Mouse (Mus musculus) CH12.LX (cell line): Measurements from ENCODE around the gene Rpp25.

Experiments used
- CHD1 ChIP-seq: IDR thresholded peaks from 2 replicates; pipeline ENCODE4 v1.6.1; 2012; ENCODE audit warnings: low read depth, low read length, improper control_type of control experiment, inconsistent platforms
- CTCF ChIP-seq, 2 experiments: IDR thresholded peaks in 1 of 2; conservative IDR thresholded peaks in 1 of 2; 2 replicates each; pipeline ENCODE4 v1.5.1; 2011 to 2012; ENCODE audit warnings: low read depth in 2 of 2, low read length in 2 of 2, improper control_type of control experiment in 1 of 2, inconsistent platforms in 1 of 2, mild to moderate bottlenecking in 1 of 2, moderate library complexity in 1 of 2
- MAZ ChIP-seq: IDR thresholded peaks from 2 replicates; pipeline ENCODE4 v1.6.1; 2012; ENCODE audit warnings: low read depth, mild to moderate bottlenecking, inconsistent platforms, low read length, improper control_type of control experiment, moderate library complexity
- POLR2A ChIP-seq: IDR thresholded peaks from 2 replicates; pipeline ENCODE4 v1.6.1; 2011; ENCODE audit warnings: low read depth, mild to moderate bottlenecking, improper control_type of control experiment, low read length
- SIN3A ChIP-seq: IDR thresholded peaks from 2 replicates; pipeline ENCODE4 v1.6.1; 2012; ENCODE audit warnings: low read length, improper control_type of control experiment, inconsistent platforms
- TCF12 ChIP-seq: IDR thresholded peaks from 2 replicates; pipeline ENCODE4 v1.6.1; 2014; ENCODE audit warnings: low read depth, mild to moderate bottlenecking, inconsistent platforms, low read length, improper control_type of control experiment
- ZNF384 ChIP-seq: IDR thresholded peaks from 2 replicates; pipeline ENCODE4 v1.6.1; 2012; ENCODE audit warnings: low read depth, low read length, improper control_type of control experiment, inconsistent platforms

- TF ChIP-seq ZNF384, result no peak
- no peak for TF ChIP-seq POLR2A
- TF ChIP-seq CTCF (conservative IDR thresholded peaks at IDR 0.05 in 1 of 2, IDR thresholded peaks at IDR 0.05 in 1 of 2; ENCODE audit: low read depth in 2 of 2, low read length in 2 of 2), result no peak
- TF ChIP-seq SIN3A, result no peak
- no peak for TF ChIP-seq MAZ
- TF ChIP-seq TCF12, result no peak
- no peak for TF ChIP-seq CHD1
Measured at GRCm38 (mm10) chr9:57525516-57525915, 21.7 kb downstream of the Rpp25 start.
